Mouse (Mus musculus) kidney, adult 11 months (tissue): ENCODE results near the gene Blcap.

Experiments used
- DNase-seq: peaks from one replicate; pipeline ENCODE4 v3.0.0; 2022

Gene Blcap

GRCm38 (mm10) chr2:157517526-157517925 is 53.5 kb downstream of the Blcap start:
- DNase-seq: no peak

GRCm38 (mm10) chr2:157514353-157514752 is 56.7 kb downstream of the Blcap start:
- no peak for DNase-seq

- no peak for DNase-seq
These were observed 57.3 kb downstream of the Blcap start for GRCm38 (mm10) chr2:157513737-157514208.

GRCm38 (mm10) chr2:157512859-157513258 is 58.2 kb downstream of the Blcap start:
- DNase-seq: no peak

GRCm38 (mm10) chr2:157510031-157510430 is 61.0 kb downstream of the Blcap start:
- DNase-seq: peak; percentile 49

GRCm38 (mm10) chr2:157509182-157509581 is 61.9 kb downstream of the Blcap start:
- peak; percentile 82 for DNase-seq

DNA sequence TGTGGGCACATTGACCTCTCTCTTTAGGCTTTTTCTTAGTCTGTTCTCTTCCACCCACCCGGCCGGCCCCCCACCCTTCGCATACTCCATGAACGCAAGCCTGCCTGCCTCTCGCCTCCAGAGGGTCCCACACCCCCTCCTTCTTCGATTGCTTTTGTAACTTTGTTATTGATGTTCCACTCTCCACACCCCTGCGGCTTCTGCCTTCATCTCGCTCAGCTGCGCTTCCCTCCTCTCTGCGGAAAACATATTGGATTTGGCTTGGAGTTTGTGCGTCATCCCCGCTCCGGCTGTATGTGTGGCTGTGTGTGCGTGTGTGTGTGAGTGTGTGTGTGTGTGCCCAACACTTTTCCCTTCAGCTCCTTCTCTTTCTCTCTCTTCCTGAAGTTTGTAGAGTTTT is 64.3 kb downstream of the Blcap start:
- no peak for DNase-seq
